Mouse (Mus musculus) kidney, adult 11 months (tissue): ENCODE results near the gene Med13l.

Experiments
- DNase-seq: peaks from one replicate; pipeline ENCODE4 v3.0.0; 2022

Gene Med13l

DNA sequence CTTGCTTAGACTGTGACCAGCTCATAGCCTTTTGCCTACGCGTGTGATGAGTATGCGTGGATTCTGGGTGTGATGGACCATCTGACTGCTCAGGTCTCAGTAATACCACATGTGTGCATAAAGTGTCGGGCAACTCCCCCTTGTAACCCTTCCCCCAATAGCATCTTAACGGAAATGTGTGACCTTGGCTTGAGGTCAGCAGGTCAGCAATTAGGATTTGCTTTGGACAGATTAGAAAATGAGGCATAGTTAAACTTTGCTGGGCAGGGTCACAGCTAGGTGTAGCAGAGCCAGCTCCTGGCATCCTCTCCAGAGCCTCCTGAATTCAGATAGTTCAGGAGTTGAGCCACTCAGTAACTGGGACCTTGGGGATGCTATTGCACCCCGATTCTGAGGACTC, 1.6 kb upstream of the Med13l start:
- no peak for DNase-seq

DNA sequence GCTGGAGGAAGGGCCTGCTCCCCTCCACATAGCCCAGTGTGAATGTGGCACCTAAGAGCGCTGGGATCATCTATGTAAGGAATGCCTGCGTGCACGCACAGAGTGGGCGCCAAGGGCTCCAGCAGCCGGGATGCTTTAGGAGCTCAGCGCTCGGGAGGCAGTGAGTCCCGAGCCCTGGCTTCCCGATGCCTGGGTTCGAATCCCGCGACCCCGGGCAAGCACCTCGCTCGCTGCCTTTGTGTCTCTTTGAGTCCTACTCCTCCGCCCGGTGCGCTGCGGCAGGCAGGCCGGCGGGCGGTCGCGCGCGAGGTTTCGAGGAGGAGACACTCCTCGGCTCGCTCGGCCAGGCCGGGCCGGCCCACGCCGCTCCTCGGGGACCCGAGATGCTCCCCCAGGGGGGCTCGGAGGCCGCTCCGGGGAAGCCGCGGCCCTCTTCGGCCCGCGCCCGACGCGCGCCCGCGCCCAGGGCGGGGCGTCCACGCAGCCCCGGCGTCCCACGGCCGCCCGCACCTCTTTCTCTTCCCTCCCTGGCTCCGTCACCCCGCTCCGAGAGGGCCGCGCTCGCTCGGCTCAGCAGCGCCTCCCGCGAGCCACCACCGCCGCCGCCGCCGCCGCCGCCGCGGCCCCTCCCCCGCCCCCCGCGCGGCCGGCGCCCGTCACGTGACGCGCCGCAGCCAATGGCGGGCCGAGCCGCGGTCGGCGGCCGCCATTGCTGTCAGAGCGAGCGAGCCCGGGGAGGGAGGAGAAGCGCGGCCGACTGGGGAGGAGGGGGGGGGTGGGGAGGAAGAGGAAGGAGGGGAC, 695 bp upstream of the Med13l start:
- DNase-seq, result peak; percentile 71

- DNase-seq, result peak; percentile 12
Observed at GRCm38 (mm10) chr5:118561086-118561987, 858 bp downstream of the Med13l start.

DNA sequence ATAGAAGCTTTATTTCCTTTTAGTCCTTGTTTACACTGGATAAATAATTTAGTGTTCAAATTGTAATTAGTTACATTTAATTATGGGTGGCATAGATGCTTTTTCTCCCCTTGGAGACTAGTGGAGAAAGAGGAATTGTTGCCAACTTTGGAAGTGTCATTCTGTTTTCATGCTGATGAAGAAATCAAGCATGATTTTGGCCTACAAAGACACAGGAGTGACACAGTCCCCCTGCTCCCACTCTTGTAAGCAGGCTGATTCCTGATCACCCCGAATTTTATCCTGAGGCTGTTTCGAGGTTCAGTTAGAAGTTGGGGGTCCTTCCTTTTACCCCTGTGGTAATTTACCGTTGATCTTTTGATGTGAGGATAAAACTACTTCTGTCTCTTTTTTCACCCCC, 1.7 kb downstream of the Med13l start:
- DNase-seq, result no peak

DNA sequence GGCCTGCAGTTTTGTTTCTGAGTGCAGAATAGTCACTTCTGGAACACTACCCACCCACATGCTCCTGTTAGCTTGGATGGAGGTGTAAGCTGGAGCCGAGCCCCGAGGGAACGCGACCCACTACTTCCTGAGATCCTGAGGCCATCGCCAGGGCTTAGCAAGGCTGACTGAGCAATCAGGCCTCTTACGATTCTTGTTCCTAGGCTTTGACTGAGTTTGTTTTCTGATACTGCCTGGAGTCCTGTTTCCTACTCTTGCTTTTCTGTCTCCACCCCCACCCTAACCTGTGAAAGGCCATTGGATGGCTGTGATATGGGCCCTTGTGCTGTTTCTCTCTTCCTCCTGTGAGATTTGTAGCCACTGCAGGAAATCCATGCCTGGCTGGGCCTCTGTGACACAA, 3.1 kb downstream of the Med13l start:
- no peak for DNase-seq

DNA sequence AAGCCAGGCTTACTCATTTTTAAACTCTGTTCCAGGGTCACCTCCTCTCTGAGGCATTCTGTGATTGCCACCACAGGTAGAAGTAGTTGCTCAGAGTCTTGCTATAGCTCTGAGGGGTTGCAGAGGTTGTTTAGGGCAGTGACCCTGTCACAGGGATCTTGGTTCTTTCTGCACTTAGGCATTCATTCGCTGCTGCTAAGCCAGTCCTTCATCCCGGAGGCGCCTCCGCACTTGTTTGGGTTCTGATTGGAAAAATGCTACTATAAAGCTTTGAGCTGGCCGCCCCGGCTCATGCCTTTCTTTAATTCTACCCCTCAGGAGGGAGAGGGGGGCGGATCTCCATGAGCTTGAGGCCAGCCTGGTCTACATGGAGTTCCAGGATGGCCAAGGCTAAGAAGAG, 6.9 kb downstream of the Med13l start:
- no peak for DNase-seq

GRCm38 (mm10) chr5:118569017-118569416, 8.5 kb downstream of the Med13l start:
- no peak for DNase-seq

DNA sequence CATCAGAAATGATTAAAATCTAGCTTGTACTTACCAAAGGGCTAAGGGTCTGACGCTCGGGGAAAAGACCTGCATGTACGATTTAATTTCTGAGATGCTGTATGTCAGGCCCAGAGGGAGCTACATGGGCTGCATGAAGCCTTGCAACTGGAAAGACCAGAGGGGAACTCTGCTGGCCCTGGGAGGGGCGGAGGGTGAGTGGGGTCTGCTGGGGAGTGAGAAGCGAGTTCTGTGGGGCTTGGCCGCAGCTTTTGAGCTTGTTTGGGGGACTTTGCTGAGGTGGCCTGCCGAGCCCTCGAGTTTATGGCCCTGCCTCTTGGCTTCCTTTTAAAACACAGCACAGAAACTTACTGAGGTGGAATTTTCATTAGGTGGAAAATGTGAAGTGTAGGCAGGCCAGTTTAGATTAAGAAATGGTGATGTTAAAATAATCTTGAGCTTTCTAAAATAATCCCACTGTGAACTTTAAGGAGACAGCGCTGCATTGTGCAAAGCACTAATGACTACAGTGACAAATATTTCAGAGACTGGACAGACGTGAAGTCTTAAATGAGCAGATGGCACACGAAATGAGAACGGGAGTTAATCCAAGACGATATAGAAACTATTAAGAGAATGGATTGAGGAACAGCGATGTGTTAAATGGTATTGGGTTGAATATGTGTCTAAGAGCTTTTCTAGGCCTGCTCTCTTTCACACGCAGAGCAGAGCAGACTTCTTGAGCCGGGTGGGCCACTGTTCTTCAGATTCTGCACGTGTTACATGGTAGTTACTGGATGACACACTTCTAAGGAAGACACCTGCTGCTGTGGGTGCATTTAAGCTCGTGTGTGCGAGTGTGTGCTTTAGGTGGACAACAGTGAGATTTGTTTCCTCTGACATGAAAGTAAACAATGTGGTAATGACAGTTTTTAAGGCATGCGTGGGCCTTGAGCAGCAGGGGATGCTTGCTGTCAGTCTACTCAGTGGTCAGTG, 9.4 kb downstream of the Med13l start:
- no peak for DNase-seq

DNA sequence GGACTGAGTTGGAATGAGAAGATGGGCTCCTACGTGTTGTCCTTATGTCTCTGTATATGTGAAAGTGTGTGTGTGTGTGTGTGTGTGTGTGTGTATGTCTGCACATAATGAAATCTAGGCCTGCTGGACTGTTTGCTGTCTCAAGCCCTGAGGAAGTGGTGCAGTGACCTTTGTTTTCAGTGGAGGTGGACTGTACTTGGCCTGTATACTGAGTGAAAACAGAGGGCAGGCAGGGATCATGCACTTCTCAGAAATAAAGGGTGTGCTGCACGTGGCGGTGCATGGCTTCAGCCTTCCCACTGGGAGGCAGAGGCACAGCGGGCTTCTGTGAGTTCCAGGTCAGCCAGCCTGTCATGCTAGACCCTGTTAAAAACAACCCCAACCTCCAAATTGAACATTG, 11.0 kb downstream of the Med13l start:
- DNase-seq, result peak; percentile 70

GRCm38 (mm10) chr5:118574236-118574635, 13.8 kb downstream of the Med13l start:
- DNase-seq, result no peak

DNA sequence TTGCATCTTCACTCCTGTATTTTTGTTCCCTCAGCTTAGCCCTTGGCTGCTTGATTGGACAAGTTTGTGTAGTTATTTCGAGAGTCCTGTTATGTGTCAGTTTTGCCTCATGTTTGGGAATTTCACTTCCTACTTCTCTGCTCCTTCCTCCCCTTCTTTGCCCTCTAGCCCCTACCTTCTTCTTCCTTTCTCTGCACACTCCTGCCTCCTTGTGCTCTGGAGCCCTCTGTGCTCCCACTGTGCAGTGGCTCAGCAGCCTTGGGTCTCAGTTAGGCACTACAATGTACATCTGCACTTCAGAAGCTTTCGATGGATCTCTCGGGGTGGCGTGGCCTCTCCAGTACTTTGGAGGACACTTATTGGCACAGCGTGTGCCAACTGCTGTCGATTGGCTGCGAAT, 14.5 kb downstream of the Med13l start:
- DNase-seq, result no peak

- DNase-seq, result no peak
Observed at GRCm38 (mm10) chr5:118575909-118576308, 15.4 kb downstream of the Med13l start.

DNA sequence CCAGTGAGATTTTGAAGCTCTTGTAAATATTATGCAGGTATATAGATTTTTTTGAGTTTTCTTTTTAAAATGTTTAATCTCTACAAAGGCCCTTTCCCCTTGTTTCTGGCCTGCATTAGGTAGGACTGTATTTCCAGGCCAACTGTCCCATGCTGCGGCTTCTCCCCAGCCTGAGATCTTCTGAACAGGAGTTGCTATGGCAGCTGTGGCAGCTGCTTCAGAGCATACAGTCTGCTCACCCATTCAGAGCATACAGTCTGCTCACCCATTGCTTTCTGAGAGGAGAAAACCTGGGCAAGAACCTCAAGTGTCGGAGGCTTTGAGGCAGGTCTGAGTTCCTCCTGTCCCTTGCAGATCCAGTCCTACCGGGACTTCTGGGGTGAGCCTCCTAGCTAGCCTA, 16.3 kb downstream of the Med13l start:
- DNase-seq, result no peak

DNA sequence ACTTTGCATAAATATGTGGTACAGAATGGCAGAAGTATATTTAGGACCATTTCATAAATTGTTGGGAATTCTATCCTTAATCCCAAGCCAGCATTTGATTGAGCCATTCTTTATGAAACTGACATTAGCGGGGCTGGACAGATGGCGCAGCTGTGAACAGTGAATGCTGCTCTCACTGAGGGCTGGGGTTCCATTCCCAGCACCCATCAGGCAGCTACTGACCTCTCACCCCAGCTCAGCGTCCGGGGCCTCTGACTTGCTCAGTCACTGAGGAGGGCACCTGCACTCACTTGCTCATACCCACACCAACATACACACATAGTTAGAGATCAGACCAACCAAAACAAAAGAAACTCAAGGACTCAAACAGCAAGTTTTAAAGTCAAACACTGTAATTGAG, 24.9 kb downstream of the Med13l start:
- DNase-seq, result no peak

- no peak for DNase-seq
Observed at GRCm38 (mm10) chr5:118586560-118586959, 26.1 kb downstream of the Med13l start.

DNA sequence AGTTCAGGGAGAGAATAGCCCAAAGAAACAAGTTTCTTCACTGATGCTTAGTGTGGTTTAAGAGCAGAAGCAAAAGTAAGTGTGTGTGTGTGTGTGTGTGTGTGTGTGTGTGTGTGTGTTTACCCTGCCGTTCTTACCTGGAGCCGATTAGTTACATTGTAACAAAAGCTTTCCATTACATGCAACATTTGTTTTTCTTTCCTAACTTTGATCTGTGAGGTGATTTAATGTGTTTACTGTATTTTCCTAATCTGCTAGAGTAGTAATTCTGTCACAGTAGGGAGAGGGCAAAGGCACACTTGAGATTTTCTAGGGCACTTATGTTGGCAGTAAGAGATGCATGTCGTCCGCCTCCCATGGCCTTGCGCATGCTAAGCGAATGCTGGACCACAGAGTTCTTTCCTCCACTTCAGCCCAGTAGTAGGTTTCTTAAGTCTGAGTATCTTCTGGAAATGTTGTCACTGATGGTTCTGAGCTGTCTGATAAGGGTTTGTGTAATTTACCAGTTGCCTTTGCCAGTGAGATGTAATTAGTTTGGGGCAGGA, 28.0 kb downstream of the Med13l start:
- DNase-seq, result no peak

DNA sequence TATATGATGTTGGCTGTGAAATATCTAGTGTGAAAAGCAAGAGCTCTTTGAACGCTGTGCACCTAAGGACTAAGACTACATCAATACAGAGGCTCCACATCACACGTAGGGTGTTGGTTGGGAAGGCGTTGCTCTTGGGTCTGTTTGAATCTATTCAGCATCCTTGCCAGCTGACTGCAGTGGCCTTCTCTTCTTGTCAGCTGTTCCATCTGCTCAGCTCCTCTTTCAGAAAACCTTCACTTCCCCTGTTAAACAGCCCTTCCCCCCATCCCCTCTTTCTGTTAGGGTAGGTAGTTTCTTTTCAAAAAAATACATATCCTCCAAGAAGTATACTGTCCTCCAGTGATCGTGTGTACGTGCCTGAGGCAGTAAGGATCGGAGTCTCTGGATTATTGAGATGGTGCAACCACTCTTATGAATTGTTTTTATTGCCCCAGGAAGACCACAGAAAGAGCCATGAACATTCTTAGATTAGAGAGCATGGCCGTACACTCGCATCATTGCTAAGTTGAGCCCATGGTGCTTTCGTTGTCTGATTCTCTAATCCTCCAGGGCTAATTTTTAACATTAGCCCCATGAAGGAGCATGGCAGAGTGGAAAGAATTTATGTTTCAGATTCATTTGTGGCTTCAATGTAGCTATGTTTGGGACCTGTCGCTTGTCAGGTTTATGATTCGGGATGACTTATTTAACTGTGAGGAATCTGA, 28.9 kb downstream of the Med13l start:
- no peak for DNase-seq

DNA sequence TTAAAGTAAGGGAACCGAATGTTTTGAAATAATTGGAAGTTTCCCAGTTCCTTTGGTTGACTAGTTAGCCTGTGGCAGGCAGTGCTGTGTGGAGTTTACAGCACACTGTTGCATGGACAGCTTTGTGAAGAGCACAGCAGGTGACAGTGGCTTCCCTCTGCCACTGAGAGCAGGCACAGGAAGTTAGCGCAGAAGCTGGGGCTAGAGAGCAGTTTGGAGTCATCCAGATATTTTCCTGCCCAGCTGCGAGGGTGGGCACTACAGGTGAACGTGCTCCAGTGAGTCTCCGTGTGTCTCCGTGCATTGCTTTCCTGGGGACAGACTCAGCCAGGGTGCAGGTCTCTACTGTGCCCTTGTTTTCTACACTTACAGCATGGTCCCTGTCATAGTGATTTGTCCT, 30.4 kb downstream of the Med13l start:
- DNase-seq, result no peak

DNA sequence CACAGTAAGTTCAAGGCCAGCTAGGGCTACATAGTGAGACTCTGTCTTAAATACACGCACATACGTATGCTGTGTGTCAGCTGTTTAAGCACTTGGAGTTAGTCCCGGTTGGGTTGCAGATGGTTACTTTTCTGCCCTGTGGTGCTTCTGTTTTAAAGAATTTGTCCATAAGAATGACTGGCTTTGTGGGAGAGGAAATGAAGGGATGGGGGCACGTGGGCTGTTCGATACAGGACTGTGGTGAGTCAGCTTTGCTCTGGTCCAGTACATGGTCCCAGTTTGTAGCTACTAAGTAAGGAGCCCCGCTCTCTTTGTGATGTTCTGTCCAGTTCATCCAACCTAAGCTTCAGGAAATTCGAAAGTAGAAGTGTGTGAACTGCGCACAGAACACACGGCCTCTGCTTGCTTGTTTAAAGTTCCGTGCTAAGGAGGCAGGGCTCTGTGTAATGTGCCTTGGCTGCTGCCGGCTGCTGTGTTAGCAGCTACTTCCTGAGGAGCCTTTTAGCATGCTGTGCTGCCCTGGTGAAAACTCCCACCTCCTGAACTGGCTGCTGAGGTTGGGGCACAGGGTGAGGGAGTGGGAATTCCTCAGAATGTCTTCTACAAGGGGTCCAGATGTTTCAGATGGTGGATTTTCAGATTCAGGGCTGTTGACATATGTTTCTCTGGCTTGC, 31.5 kb downstream of the Med13l start:
- DNase-seq, result no peak

DNA sequence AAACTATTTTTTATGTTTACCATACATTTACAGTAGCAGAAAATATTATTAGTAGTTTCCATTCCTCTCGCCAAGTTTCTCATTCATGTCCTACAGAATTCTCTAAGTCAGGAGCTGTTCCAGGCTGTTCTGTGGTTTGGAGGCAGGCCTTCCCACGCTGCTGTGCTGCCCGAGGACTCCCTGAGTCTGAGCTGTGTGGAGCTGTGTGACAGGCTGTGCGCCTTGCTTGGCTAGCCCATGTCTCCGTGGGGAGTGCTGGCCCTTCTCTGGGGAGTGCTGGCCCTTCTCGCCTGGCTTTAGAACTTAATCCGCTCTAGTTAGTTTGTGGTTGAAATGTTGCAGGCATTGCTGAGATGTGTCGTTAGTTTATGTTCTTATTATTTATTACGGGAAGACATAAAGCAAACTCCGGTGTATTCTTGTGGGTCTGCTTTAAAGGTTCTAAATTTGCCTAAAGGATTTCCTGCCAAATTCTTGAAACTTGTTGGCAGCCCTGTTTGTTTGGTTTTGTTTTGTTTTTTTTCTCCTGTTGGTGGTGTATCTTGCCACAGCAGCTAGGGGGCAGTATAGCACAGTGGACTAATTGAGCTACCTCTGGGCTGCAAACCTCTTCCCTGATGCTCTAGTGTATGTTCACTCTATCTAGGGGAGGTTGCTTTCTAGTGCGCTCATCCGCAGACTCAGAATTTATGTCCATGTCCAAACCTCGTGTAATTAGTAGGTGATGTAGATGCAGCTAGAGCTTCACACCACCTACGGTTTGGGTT, 34.2 kb downstream of the Med13l start:
- DNase-seq, result peak; percentile 34

DNA sequence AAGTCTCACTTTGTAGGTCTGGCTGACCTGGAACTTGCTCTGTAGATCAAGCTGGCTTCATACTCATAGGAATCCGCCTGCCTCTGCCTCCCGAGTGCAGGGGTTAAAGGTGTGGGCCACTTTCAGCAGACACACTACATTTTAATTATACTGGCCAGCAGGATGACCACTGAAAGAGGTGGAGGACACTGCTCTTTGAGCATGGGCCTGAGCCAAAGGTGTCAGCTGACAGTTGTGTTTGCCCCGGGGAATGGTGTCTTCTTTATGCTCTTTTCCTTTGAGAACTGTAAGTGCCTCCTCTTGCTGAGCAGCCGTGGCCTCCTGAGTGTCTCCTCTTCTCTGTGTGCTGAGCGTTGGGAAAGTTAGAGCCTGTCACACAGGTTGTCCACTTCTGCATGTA, 35.4 kb downstream of the Med13l start:
- DNase-seq, result no peak
